Mouse (Mus musculus) ES-Bruce4 (cell line): ENCODE data around the gene Tpt1. TPM values are rescaled to one million over a fixed set of nuclear protein-coding genes. Genes with fewer than 3 reads are reported as not detected.

ENCODE experiments used
- H3K27ac ChIP-seq: 2 replicates; pipeline ENCODE4 v1.5.1; 2012; ENCODE audit warnings: low read length, inconsistent platforms; ENCODE audit not compliant: insufficient read depth
- H3K27me3 ChIP-seq: 2 replicates; pipeline ENCODE4 v1.6.1; 2012; ENCODE audit warnings: mild to moderate bottlenecking, low read length, inconsistent platforms; ENCODE audit not compliant: control insufficient read depth, poor library complexity, insufficient read depth, severe bottlenecking
- H3K36me3 ChIP-seq: 2 replicates; pipeline ENCODE4 v1.6.1; 2012; ENCODE audit warnings: inconsistent platforms, mild to moderate bottlenecking, low read length, moderate library complexity; ENCODE audit not compliant: control insufficient read depth, poor library complexity, insufficient read depth, severe bottlenecking
- H3K4me1 ChIP-seq: one replicate; pipeline ENCODE4 v1.8.1; 2011; ENCODE audit warnings: low read length; ENCODE audit not compliant: control insufficient read depth, insufficient read depth
- H3K4me3 ChIP-seq: 2 replicates; pipeline ENCODE4 v1.5.1; 2011; ENCODE audit warnings: low read depth, mild to moderate bottlenecking, low read length
- H3K9ac ChIP-seq: 2 replicates; pipeline ENCODE4 v1.6.1; 2012; ENCODE audit warnings: low read depth, mild to moderate bottlenecking, inconsistent platforms; ENCODE audit not compliant: poor library complexity, severe bottlenecking
- H3K9me3 ChIP-seq: replicated peaks from 2 replicates; pipeline ENCODE4 v1.6.1; 2012; ENCODE audit warnings: mild to moderate bottlenecking, low read length, inconsistent platforms; ENCODE audit not compliant: control insufficient read depth, poor library complexity, insufficient read depth, severe bottlenecking
- CTCF ChIP-seq: IDR thresholded peaks from one replicate; pipeline ENCODE4 v1.8.1; 2011; ENCODE audit warnings: low read depth, low read length
- EP300 ChIP-seq: IDR thresholded peaks from 2 replicates; pipeline ENCODE4 v1.6.1; 2011; ENCODE audit warnings: low read depth, low read length; ENCODE audit not compliant: insufficient read depth
- POLR2A ChIP-seq: IDR thresholded peaks from one replicate; pipeline ENCODE4 v1.8.1; 2011; ENCODE audit warnings: low read length; ENCODE audit not compliant: insufficient read depth
- polyA plus RNA-seq: library from polyadenylated mRNA; stranded (reverse); fragments of >200 nt; gene quantifications from 2 replicates; pipeline ENCODE4 v1.2.4, GENCODE M21; 2011; ENCODE audit warnings: low read depth; ENCODE audit not compliant: missing spikeins, insufficient read depth, insufficient read length

The Tpt1 gene
- polyA plus RNA-seq: 3,060 and 3,539 TPM in 2 replicates

GRCm38 (mm10) chr14:75844867-75845697 lies at the start of gene Tpt1:
Tpt1 (plus strand) TSS chr14:75845093.
- no peaks in the 10 kb centered on the region for H3K4me1 ChIP-seq
- no peaks in the 10 kb centered on the region for H3K9me3 ChIP-seq
- no peak for TF ChIP-seq CTCF
- TF ChIP-seq EP300: peak; percentile 29; the same call in 1 of the 2 replicates
- H3K36me3 ChIP-seq: peaks cover 38% of the 10 kb centered on the region
- peak within 1 kb of the TSS; percentile 96 for H3K4me3 ChIP-seq
- H3K27me3 ChIP-seq: no peaks in the 10 kb centered on the region
- H3K9ac ChIP-seq: peak within 1 kb of the TSS; percentile 95
- H3K27ac ChIP-seq: peak within 1 kb of the TSS; percentile 68

DNA sequence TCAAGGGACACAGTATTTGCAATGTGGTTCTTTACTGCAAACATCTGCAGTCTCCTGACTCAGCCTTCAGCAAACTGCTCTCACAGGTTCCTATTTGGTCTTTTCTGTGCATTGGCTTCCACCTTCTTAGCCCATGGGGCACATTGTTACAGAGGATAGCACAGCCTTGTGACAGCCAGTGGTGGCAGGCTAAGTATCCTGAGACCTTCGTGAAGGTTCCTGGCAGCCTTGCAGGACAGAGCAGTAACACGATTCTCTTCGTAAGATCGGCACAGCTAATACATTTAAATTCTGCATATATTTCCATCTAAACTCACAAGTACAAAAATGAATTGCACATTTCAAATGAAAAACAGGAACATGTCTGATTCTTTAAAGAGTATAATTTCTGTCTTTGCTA lies 49.0 kb upstream of the Tpt1 start:
- Histone ChIP-seq H3K4me1 (no peaks in the 10 kb centered on the region), H3K4me3 (no peak overlapping the region), H3K9me3 (no peaks in the 10 kb centered on the region), H3K27me3 (no peaks in the 10 kb centered on the region), H3K27ac (no peak overlapping the region), H3K36me3 (no peaks in the 10 kb centered on the region), H3K9ac (no peak overlapping the region)
- TF ChIP-seq CTCF (no peak), POLR2A (no peak), EP300 (no peak)

DNA sequence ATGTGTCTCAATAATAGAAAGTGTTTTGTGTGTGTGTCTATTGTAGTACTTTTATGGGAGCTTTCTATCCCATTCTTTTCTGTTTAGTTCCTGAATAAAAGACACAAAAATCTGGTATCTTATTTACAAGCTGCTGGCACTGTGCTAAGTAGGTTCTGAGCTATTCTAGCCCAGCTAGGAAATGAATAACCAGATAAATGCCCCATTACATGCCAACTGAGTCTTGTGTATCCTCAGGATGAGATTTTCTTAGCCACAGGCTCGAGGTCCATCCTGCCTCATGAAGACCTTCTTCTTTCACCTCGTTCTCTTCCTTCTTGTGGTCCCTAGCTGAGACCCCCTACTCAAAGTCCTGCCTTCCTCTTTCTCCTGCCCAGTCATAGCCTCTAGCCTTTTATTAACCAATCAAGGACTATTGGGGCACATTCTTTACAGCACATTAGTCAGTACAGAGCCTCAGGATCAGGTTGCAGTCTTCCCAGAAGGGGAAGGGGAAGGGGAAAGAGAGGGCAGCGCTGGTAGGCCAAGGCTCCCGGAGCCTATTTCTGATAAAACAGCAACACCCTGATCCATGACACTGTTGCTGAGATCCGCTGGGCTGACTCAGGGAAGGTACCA lies 47.0 kb upstream of the Tpt1 start:
- Histone ChIP-seq H3K27me3 (no peaks in the 10 kb centered on the region; the same call in 1 of the 2 replicates), H3K9ac (no peak overlapping the region), H3K27ac (no peak overlapping the region), H3K36me3 (no peaks in the 10 kb centered on the region), H3K9me3 (no peaks in the 10 kb centered on the region), H3K4me1 (no peaks in the 10 kb centered on the region), H3K4me3 (no peak overlapping the region)
- no peak for TF ChIP-seq POLR2A

- Histone ChIP-seq H3K9ac (no peak overlapping the region), H3K27ac (no peak overlapping the region), H3K4me3 (no peak overlapping the region), H3K4me1 (no peaks in the 10 kb centered on the region), H3K9me3 (no peaks in the 10 kb centered on the region), H3K27me3 (no peaks in the 10 kb centered on the region), H3K36me3 (no peaks in the 10 kb centered on the region)
- TF ChIP-seq POLR2A (no peak), EP300 (no peak), CTCF (no peak)
Observed at GRCm38 (mm10) chr14:75807800-75808199, 37.1 kb upstream of the Tpt1 start.

DNA sequence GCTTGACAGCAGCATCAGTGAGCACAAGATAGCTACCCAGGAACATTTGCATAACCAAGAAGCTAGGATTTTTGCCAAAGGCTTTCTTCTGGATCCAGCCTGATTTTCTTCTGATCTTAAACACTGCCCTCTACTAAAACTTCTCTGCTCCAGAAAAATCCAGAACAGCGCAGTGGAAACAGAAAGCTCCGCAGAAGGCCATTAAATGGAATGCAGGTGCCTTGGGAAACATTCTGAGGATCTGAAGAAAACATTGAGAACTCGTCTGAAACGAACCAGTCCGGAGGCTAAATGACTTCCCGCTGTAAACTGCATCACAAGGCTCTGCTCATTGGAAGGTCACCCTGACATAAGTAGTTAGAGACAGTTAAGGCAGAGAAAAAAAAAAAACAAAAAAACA lies 35.0 kb upstream of the Tpt1 start:
- Histone ChIP-seq H3K27ac (no peak overlapping the region), H3K9me3 (peaks cover 4% of the 10 kb centered on the region), H3K9ac (no peak overlapping the region), H3K36me3 (no peaks in the 10 kb centered on the region), H3K4me1 (no peaks in the 10 kb centered on the region), H3K4me3 (no peak overlapping the region), H3K27me3 (no peaks in the 10 kb centered on the region)
- TF ChIP-seq POLR2A: no peak

GRCm38 (mm10) chr14:75818528-75818927 lies 26.4 kb upstream of the Tpt1 start:
- no peak for TF ChIP-seq CTCF
- no peak for TF ChIP-seq POLR2A
- TF ChIP-seq EP300: no peak

More at GRCm38 (mm10) chr14:75818528-75818927, 26.4 kb upstream of the Tpt1 start:
- H3K27ac ChIP-seq: no peak overlapping the region
- peaks cover 4% of the 10 kb centered on the region for H3K9me3 ChIP-seq
- no peak overlapping the region for H3K9ac ChIP-seq
- H3K36me3 ChIP-seq: no peaks in the 10 kb centered on the region
- no peak overlapping the region for H3K4me3 ChIP-seq
- H3K4me1 ChIP-seq: no peaks in the 10 kb centered on the region
- no peaks in the 10 kb centered on the region for H3K27me3 ChIP-seq
